ENCODE assay signal across 16 mouse cellular contexts in the genomic region with DNA sequence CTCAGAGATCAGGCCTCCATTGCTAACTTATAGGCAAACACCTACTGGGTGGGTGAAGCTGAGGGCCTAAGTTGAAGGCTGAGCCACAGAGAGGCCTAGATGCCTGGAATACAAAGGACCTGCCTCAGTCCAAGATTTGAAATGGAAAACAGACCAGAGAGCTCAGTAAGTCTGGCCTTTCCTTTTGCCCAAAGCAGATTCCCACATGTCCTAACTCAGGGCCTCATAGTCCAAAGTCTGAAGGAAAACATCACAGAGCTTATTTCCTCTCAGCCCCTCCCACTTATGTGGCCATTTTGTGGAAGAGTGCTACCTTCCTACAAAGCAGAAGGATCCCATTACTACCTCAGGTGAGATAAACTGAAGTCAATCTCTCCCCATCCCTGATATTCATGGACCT. TPM values are rescaled to one million over a fixed set of nuclear protein-coding genes. Genes with fewer than 3 reads are reported as not detected.
"Had no signal": no experiment of that assay in that cellular context is flagged by ENCODE, and none has a peak within 500 bp of the region (broad histone marks: within the 10 kb centered on the region; RNA-seq: fewer than 3 reads in every experiment).

No protein-coding gene starts in this region.

- H3K9me3 ChIP-seq: limb, embryonic 13.5 days; liver, embryonic 12.5 days; midbrain, embryonic 10.5 days; midbrain, embryonic 15.5 days; neural tube, embryonic 13.5 days; stomach, embryonic 15.5 days had no signal

- H3K4me3 ChIP-seq: layer of hippocampus, adult 2 months; limb, embryonic 13.5 days; liver, embryonic 12.5 days; midbrain, embryonic 10.5 days; midbrain, embryonic 15.5 days; neural tube, embryonic 13.5 days; stomach, embryonic 15.5 days had no signal

- ATAC-seq: liver, embryonic 12.5 days; midbrain, embryonic 15.5 days had no signal

- H3K4me1 ChIP-seq: liver, embryonic 12.5 days had no signal

- H3K9ac ChIP-seq: limb, embryonic 13.5 days; liver, embryonic 12.5 days; midbrain, embryonic 15.5 days; neural tube, embryonic 13.5 days; stomach, embryonic 15.5 days had no signal

- H3K4me2 ChIP-seq: limb, embryonic 13.5 days; liver, embryonic 12.5 days; midbrain, embryonic 15.5 days; neural tube, embryonic 13.5 days; stomach, embryonic 15.5 days had no signal

- H3K36me3 ChIP-seq: midbrain, embryonic 15.5 days had no signal

- H3K27me3 ChIP-seq: limb, embryonic 13.5 days; liver, embryonic 12.5 days; midbrain, embryonic 15.5 days; neural tube, embryonic 13.5 days; stomach, embryonic 15.5 days had no signal

- H3K27ac ChIP-seq: layer of hippocampus, adult 2 months; limb, embryonic 13.5 days; liver, embryonic 12.5 days; midbrain, embryonic 10.5 days; midbrain, embryonic 15.5 days; neural tube, embryonic 13.5 days; stomach, embryonic 15.5 days had no signal

- DNase-seq: kidney, postnatal 36 days; left cerebral cortex, postnatal 4 days; lung, postnatal 36 days; retina, postnatal 1 day; right cerebral cortex, postnatal 4 days; thymus, adult 2 months; thymus, postnatal 25 days had no signal

RNA-seq across cellular contexts. Expression of a gene that starts 33.0 kb away (rescaled TPM):
- total RNA-seq: megakaryocyte, adult 5-6 weeks had no signal
- polyA plus RNA-seq: kidney, embryonic 14.5 days had no signal
